Mouse (Mus musculus) frontal cortex, postnatal 36 days (tissue): ENCODE measurements around the gene Nhsl1.

Source experiments
- DNase-seq, 2 experiments: peaks; one replicate each; pipeline ENCODE4 v3.0.0; 2022; ENCODE audit warnings: low spot score in 2 of 2

Gene Nhsl1

DNA sequence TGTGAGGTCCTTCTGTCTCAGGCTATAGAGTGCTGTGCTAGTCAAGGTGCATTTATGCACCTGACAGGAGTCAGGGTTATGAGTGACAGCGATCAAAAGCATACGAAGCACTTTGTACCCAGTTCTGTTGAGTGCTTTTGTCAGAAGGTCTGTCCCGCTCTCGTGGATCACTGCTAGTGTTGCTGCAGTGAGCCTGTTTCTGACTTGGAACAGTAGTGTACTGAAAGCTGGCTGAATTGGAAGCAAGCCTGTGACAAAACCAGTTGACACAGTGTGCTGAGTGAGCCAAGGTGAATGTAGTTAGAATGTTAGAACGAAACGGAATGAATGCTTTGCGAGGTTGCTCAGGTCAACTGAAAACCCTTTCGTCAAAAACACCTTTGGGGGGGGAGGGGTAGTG lies 82.2 kb downstream of the Nhsl1 start:
- DNase-seq = no peak

DNA sequence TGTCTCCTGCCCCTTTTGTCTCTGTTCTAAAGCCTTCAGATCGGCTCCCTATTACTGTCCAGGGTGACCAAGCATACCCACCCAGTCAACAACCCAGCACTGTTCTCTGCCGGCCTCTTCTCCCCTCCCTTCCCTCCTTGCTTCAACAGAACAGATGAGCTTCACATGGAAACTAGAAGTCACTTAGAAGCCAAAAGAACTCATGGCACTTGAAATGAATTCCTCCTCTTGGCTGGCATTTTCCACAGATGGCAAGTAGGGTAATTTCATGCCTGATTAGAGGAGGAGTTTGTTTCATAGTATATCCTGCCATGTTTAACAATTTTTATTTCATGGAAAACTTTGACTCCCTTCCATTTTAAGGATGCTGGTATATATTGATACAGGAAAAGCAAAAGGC lies 85.2 kb downstream of the Nhsl1 start:
- DNase-seq = no peak

DNA sequence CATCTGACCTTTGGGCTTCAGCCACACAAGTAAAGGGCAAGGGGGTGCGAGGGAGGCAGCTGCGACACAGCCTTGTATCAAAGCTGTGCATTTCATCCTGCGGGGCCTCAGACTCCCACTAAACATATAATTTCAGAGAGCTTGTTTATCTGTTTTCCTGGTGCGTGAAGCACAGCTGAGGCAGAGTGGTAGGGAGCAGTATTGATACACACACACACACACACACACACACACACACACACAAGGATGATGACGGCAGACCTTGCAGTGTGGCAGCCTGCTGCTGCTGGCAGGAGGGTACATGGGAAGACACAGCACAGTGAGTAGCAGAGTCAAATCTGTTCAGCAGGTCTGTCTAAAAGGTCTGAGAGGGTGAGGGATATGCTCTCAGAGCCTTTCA lies 85.9 kb downstream of the Nhsl1 start:
- DNase-seq = no peak

DNA sequence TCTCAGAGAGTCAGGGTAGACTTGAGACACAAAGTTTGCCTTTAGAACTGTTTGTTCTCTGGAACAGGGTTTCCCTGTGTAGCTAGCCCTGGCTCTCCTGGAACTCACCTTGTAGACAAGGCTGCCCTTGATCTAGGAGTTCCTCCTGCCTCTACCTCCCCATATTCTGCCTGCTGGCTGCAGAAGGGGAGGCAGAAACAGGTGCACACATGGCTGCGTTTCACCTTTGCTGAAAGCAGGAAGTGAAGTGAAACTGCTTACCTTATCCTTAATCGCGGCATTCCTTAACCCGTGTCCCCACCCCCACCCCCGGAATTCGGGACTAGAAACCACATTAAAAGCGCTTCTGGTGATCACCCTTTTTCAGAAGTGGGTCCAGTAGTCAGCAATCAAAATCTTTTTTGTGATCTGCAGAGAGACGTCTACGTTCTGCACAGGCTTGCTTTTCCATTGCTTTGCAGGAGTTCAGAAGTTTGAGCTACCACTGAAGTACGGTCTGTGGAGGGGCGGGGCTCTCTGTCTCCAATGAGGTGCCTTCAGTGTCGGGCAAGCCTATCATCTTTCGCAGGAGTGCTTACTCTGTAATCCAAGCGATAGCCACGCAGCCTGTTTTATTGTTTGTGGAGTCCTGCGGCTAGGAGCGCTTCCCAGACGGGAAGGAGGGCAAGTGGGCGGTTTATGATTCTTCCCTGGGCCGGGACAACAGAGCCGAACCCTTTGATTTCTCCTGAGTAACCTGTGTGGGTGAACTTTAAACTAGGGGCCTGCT lies 88.5 kb downstream of the Nhsl1 start:
- DNase-seq = peak; percentile 33 to 54

DNA sequence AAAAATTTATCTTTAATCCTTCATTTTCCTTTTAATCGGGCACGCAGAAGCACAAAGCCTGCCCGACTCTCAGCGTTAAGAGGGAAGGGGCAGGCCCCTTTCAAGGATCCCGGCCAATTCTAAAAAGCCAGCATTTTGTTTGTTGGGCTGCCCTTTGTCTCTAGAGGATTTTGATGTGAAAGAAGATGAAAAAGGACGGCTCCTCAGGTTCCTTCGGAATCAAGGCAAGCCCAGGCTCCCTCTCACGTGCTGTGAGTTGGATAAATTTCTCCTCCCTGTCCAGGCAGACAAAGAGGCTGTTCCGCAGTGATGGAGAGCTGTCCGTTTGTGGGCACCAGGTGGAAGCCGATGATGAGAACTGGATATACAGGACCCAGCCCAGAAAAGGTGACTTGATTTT lies 89.3 kb downstream of the Nhsl1 start:
- no peak for DNase-seq

DNA sequence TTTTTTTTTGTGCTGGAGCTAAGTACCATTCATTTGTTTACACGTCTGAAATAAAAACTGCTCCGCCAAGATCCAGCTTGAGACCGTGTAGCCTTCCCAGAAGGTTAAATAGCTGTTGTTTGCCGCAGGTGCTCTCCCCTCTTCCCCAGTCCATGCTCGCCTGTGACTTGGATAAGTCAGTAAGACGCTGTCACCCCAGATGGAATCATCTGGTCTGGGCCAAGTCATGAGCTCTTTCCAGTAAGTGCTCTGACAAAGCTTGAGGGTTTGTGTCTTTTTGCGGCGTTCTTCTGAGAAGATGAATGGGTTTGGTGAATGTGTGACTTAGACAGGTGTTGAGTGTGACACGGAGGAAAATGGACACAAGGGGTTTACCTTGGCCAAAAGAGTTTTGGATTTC lies 89.8 kb downstream of the Nhsl1 start:
- DNase-seq = no peak

DNA sequence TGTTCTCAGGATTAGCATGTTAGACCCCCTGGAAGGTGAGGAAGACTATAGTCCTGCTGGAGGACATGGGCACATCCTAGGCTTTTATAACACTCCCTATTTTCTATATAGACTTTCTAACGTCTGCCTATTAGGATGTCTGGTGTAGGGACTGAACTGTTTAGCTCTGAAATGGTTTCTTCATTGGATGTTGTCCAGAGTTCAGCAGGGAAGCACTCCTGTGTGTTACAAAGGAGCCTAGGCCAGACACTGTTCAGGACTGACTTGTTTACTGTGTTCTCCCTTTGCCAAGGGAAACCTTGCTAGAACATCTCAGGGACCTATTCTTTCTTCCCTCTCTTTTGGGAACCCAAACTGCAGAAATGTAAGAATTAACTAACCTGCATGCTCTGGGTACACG lies 90.3 kb downstream of the Nhsl1 start:
- no peak for DNase-seq

DNA sequence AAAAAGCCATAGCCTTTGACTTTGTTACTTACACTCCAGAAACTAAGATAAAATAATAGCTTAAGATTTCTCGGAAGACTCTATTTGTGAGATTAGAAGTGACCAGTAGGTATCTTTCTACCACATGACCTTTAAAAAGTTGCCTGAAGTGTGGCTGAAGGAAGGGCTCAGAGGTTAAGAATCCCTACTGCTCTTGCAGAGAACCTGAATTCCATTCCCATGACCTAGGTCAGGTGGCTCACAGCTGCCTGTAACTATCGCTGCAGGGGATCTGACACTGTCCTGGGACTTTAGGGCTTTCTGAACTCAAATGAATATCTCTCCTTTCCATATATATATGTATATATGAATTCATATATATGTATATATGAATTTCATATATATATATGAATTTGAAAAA lies 92.5 kb downstream of the Nhsl1 start:
- no peak for DNase-seq

DNA sequence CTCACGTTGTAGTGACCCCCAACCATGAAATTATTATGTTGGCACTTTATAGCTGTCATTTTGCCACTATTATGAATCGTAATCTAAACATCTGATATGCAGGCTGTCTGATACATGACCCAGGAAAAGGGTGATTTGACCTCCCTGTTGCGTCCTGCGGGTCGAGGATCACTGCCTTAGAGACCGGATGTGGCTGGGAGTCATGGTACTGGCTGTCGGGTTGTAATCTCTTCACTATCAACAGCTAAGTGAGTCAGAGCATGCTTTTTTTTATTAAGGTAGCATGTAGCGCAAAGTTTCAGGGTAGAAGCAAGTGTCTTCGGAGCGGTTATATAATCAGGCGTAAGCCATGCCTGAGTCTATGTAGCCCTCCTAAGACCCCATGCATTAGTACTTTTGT lies 97.2 kb downstream of the Nhsl1 start:
- no peak for DNase-seq

DNA sequence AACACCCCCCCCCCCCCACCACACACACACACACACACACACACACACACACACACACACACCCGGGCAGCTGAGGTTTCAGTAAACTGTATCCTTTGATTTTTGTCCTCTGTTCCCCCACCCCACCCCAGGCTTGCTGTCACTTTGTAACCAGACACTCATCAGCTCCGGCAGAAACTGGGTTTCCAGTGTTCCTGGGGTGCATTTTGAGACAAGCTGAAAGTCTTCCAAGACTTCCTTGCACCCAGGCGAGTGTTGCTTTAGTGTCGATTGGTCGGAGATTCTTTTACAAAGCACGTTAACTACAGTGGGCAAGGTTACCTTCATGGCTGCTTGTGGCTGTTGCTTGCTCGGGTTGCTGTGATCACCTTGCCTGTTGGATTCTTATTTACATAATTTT lies 99.4 kb downstream of the Nhsl1 start:
- no peak for DNase-seq

DNA sequence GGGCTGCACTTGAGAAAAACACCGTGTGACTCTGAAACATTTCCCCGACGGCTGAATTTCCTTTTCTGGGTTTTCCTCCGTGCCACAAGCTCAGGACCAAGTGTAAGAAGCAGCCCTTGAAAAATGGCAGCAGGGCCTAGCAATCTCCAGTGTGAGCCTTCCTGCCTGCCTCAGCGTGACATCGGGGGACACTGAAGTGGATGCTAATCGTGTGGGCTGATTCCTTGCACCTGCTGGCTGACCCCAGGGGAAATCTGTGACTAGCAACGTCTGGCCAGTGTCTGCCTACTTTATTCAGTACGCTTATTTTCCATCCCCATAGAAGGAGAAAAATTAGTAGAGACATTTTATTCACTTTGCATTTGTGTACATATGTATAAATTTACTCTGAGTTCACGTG lies 100.7 kb downstream of the Nhsl1 start:
- DNase-seq = no peak

DNA sequence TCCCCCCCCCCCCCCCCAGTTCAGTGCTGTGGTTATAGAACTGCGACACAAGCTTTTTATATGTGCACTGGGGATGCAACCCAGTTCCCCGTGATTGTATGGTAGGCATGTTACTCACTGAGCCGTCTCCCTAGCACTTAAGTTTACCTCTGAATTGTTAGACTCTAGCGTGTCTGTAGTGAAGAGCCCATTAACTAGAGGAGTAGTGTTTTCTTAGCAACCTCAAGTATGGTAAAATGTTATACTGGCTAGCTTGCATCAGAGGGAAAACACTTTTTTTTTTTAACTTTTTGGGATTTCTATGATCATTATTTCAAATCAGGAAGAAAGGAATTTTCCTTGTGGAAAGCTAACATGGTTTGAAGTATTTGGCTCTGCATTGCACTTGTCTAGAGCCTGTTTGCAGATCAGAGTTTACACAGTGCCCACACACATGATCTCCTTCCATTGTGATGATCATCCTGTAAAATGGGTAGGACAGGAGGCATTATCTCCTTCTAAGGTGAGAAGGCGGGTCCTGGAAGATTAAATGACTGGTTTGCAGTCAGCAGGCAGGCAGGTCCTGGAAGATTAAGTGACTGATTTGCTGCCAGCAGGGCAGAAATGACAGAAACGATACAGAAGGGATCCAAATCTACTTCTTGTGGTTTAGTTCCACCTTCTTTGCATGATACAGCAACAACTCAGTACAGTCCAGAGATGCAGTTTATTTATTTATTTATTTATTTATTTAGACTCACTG lies 101.6 kb downstream of the Nhsl1 start:
- DNase-seq = no peak

DNA sequence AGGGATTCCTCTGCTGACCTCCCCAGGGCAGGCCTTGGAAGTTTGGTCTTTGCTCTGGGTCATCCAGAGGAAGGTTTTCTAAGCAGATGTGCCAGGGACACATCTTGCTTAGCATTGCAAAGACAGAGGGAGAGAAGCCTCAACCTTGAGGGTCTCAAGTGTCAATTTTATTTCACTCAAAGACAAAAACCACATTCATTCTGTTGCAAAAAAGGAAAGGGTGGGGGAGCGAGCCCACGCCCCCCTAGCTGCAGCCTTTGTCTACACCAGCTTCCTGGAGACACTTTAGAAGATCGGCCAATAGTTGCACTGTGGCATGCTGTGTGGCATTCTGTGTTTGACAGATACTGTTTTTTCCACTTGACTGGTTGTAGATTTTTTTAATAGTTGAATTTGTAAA lies 104.2 kb downstream of the Nhsl1 start:
- no peak for DNase-seq

DNA sequence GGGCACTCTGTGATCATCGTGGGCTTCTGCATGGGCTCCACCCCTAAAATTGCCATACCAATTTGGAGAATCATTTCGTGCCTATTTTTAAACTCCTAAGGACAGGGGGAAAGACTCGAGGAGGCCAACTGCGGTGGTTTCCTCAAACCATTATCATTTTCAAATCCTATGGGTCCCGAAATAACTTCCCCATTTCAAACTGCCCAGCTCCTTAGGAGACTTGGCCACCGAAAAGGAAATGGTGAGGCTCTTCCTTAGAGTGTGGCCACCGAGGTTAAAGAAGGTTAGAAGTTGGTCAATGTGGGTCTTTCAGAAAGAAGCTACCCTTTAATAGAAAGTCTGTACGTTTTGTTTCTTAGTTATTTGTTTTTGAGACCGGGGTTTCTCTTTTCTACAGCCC lies 104.8 kb downstream of the Nhsl1 start:
- DNase-seq = no peak

DNA sequence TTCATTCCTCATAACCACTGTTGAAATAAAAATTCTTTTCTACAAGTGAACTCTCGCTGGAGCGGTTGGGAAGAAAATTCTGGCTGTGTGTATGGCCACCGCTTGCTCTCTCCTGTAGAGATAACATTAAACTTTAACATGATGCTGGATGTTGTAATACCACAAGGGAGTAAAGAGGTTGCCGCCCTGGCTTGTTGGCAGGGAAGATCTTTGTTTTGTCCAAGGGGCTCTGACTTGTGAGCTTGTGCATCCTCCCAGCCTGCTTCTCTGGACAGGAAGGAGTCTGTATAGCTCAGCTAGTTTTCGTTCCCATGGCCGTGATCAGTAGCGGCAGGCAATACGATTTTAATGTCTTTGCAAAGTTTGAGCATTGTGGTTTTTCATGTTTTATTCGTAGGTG lies 109.1 kb downstream of the Nhsl1 start:
- no peak for DNase-seq

DNA sequence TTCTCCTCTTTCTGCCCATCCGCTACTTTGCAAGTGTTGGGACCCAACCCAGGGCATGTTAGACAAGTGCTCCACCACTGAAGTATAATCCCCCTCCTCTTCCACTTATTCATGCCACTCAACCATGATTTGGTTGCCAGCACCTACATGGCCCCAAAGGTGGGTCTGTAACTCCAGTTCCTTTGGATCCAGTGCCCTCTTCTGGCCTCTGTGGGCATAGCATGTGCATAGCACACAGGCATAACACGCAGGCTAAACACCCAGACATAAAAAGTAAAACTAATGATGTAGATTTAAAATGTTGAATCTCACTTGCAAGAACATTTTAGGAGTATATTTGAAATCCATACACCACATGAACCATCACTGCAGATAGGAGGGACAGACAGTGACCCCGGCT lies 110.7 kb downstream of the Nhsl1 start:
- no peak for DNase-seq

DNA sequence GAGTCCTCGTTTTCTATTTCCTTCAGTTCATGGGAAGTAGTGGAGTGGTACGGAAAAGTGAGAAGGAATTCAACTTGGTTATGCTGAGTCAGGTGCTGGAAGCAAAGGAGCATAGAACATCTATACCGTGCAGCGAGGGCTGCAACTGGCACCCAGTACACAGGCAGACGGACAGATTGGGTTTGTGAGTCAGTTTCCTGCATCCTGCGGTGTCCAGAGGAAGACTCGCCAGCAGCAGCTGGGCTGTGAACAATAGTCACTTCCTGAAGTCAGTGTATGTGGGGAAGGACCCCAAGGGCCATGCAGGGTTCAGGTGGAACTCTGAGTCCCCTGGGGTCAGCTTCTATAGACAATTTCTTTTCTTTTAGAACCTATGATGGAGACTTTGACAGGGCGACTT lies 111.4 kb downstream of the Nhsl1 start:
- DNase-seq = no peak

DNA sequence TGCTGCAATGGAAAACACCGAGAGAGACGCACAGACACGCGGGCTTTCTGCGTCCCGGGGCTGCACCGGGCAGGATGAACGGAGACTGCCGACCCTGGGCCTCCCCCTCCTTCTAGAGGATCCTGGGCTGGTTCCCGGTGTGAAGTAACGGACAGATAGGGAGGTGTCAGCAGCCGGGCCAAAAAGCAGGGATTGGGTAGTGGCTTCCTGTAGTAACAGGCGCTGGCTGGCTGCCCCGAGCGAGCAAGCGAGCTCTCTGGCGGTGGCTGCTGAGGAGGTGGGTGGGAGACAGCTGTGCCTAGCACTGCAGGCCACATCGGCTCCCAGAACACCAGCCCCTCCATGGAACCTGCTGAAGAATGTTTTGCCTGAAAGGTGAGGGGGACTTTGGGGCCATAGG lies 112.2 kb downstream of the Nhsl1 start:
- DNase-seq = peak; percentile 39 to 43

DNA sequence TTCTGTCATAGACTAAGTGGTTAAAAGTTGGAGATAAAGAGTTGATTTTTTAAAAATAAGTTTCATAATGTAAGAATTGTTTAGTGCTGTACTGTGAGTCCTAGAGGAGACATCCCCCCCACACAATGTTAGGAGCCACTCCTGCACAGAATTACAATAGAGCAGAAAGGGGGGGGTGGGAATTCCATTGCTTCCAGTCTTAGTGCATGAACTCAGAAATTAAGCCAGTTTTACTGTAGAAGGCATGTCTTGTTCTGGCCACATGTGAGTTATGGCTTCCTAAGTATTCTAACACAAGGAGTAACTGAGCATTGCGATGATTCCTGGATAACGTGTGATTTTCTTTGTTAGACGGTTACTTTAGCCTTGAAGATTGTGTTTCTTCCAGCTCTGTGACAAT lies 112.8 kb downstream of the Nhsl1 start:
- DNase-seq = no peak

DNA sequence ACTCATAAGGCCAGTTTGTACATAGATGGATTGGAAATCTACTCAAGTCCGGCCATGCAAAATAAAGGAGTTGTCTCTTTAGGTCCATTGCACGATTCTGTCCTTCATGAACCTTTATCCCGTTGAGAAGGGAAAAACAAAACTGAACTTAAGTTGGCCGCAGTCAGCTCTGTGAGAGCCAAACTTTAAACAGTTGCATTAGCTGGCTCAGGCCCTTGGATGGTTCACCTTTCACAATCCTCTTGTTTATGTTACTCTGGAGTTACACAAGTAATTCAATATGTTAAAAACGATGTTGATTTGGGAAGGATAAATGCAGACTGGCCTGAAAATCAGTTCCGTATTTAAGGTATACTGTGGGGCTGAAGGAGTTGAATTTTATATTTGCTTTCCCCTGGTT lies 116.7 kb downstream of the Nhsl1 start:
- DNase-seq = no peak

DNA sequence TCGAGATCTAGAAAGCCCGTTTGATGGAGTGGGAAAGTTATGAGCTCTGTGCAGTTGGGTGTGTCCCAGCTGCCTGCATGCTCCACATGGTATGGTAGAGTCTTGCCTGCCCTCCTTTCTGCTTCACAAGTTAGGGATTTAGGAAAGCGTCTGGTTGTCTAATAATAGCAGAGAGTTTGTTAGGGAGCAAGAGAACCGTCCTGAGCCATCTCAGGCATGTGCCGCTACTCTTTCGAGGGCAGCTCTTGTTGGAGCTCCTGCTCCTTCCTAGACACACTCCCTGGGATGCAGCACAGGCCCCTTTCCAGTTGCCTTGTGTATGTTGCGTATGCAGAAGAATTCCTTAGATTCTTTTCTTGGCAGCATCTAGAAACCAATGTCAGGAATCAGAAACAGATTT lies 117.2 kb downstream of the Nhsl1 start:
- DNase-seq = no peak

DNA sequence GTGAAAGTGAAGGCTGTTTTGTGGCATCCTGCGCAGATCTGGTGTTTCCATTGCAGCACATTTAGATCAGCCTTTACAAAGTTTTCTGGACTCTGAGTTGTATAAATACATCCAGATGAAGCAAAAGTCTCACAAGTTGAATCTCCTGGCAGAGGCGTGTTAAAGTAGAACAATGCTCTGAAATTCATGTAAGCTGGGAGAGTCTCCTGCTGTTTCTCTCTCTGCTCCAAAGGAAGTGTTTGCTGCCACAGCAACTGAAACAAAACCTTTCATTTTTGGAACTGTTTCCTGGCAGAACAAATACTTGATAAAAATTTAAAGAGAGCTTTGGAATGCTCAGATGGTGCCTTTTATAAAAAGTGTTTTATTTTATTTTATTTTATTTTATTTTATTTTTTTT lies 118.8 kb downstream of the Nhsl1 start:
- peak in 1 of 2 experiments; percentile 12 for DNase-seq

DNA sequence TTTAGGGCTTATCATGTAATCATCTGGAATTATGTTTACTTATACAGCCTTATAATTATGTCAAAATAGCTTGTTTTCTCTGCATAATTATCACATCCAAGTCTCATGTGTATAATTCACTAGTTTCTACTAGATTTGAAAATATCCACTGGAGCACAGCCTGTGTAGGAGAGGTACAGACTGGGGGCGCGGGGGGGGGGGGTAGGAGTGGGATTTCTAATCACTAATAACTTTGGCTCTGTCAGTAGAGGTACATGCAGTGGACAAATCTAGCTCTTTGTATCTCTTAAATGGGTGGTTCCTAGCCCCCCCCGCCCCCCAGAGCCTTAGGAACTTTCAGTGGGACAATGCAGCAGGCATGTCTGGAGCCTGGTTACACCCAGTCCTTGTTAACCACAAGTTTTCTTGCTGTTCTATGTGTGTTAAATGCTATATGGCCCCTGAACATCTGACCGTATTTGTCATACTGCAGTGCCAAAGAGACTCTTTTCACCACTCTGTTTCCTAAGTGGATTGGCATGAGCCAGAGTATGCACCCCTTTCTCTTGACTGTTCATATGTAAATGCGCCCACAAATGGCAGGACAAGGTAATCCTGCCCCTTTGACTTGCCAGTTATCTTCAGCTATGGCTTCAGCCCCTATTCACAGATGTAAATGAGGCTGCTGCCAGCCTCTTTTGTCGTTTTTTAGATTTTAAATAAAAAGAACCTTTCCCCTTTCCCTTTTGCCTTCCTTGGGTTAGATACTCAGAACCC lies 127.0 kb downstream of the Nhsl1 start:
- no peak for DNase-seq
